Mouse (Mus musculus) myocyte (in vitro differentiated cells): ENCODE measurements at regions not wholly inside any gene's neighbourhood (a gene's known extent, or its start where the extent isn't known, plus 50 kb on each side); places are given as distances from the start of the nearest gene placed in this dataset.
"Not testable (repeated sequence)": the region's sequence is repeated elsewhere in the genome, so short reads cannot be mapped to it uniquely, and the experiment has no call there.

Experiments
- H3K27me3 ChIP-seq: one replicate; pipeline ENCODE4 v1.6.1; 2011; ENCODE audit not compliant: control insufficient read depth, insufficient read depth, insufficient read length
- H3K36me3 ChIP-seq: one replicate; pipeline ENCODE4 v1.6.1; 2011; ENCODE audit not compliant: control insufficient read depth, insufficient read depth
- H3K4me2 ChIP-seq: one replicate; pipeline ENCODE4 v1.6.1; 2011; ENCODE audit warnings: low read depth, control low read depth
- H3K4me3 ChIP-seq: one replicate; pipeline ENCODE4 v1.5.1; 2011; ENCODE audit warnings: mild to moderate bottlenecking, control low read depth, moderate library complexity
- H3K79me2 ChIP-seq: one replicate; pipeline ENCODE4 v1.6.1; 2011; ENCODE audit not compliant: control insufficient read depth, insufficient read depth
- H3ac ChIP-seq: one replicate; pipeline ENCODE4 v1.6.1; 2011; ENCODE audit not compliant: control insufficient read depth, insufficient read length
- CEBPB ChIP-seq: IDR thresholded peaks from 2 replicates; pipeline ENCODE4 v1.6.1; 2011; ENCODE audit warnings: mild to moderate bottlenecking, moderate library complexity; ENCODE audit not compliant: poor library complexity, insufficient read depth, severe bottlenecking
- E2F4 ChIP-seq: IDR thresholded peaks from one replicate; pipeline ENCODE4 v1.6.1; 2011; ENCODE audit warnings: mild to moderate bottlenecking, control low read depth, moderate library complexity; ENCODE audit not compliant: insufficient read depth
- MAX ChIP-seq: IDR thresholded peaks from one replicate; pipeline ENCODE4 v1.6.1; 2011; ENCODE audit warnings: low read depth, mild to moderate bottlenecking, control low read depth
- MYOD1 ChIP-seq, 3 experiments: IDR thresholded peaks; one replicate each; pipeline ENCODE4 v1.6.1; 2011; ENCODE audit warnings: control low read depth in 2 of 3, low read depth in 2 of 3, mild to moderate bottlenecking in 2 of 3, moderate library complexity in 1 of 3; ENCODE audit not compliant: insufficient read length in 2 of 3, control insufficient read depth in 1 of 3
- MYOG ChIP-seq, 3 experiments: IDR thresholded peaks; one replicate each; pipeline ENCODE4 v1.6.1; 2011; ENCODE audit warnings: control low read depth in 2 of 3, low read depth in 2 of 3, mild to moderate bottlenecking in 2 of 3; ENCODE audit not compliant: insufficient read length in 2 of 3, control insufficient read depth in 1 of 3, insufficient read depth in 1 of 3
- POLR2A ChIP-seq: IDR thresholded peaks from one replicate; pipeline ENCODE4 v1.6.1; 2011; ENCODE audit warnings: low read depth, mild to moderate bottlenecking, control low read depth, moderate library complexity; ENCODE audit not compliant: insufficient read length
- POLR2AphosphoS2 ChIP-seq: IDR thresholded peaks from one replicate; pipeline ENCODE4 v1.6.1; 2011; ENCODE audit warnings: low read depth, control low read depth; ENCODE audit not compliant: insufficient read length
- REST ChIP-seq: IDR thresholded peaks from one replicate; pipeline ENCODE4 v1.6.1; 2011; ENCODE audit warnings: mild to moderate bottlenecking, control low read depth, moderate library complexity; ENCODE audit not compliant: insufficient read depth, insufficient read length
- SRF ChIP-seq: IDR thresholded peaks from one replicate; pipeline ENCODE4 v1.6.1; 2011; ENCODE audit warnings: low read depth; ENCODE audit not compliant: control insufficient read depth, insufficient read length
- TCF12 ChIP-seq: IDR thresholded peaks from one replicate; pipeline ENCODE4 v1.6.1; 2011; ENCODE audit warnings: mild to moderate bottlenecking, control low read depth; ENCODE audit not compliant: poor library complexity, insufficient read depth, severe bottlenecking
- TCF3 ChIP-seq: IDR thresholded peaks from one replicate; pipeline ENCODE4 v1.6.1; 2011; ENCODE audit warnings: low read depth, control low read depth; ENCODE audit not compliant: insufficient read length
- USF1 ChIP-seq: IDR thresholded peaks from one replicate; pipeline ENCODE4 v1.6.1; 2011; ENCODE audit warnings: low read depth, mild to moderate bottlenecking, control low read depth, moderate library complexity

DNA sequence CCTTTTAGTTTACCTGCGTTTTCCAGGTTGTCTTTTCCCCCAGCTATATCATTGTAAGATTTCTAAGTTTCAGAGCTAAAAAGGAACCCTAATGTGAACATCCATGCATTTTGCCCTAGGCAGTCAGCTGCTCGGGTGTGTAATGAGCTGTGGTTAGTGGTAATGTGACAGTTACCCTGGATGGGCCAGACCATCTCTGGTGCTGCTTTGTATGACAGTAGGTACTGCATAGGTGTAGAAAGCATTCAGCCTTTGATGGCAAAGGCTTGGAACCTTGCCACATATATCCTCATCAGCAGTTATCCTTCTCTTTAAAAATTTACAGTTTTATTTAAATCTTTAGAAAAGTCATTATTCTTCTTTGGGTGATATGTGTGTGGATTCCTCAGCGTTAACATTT is 222.5 kb downstream of the Dact1 start:
- TF ChIP-seq MYOD1 (IDR thresholded peaks at IDR 0.05; ENCODE audit: control insufficient read depth in 1 of 3, insufficient read length in 2 of 3, low read depth in 2 of 3), result peak in 1 of 3 experiments; percentile 33
- TF ChIP-seq TCF12, result no peak
- no peak overlapping the region for H3K4me2 ChIP-seq
- no peaks in the 10 kb centered on the region for H3K36me3 ChIP-seq
- H3K4me3 ChIP-seq, result no peak overlapping the region
- H3K79me2 ChIP-seq, result no peaks in the 10 kb centered on the region
- no peaks in the 10 kb centered on the region for H3K27me3 ChIP-seq
- no peak overlapping the region for H3ac ChIP-seq

DNA sequence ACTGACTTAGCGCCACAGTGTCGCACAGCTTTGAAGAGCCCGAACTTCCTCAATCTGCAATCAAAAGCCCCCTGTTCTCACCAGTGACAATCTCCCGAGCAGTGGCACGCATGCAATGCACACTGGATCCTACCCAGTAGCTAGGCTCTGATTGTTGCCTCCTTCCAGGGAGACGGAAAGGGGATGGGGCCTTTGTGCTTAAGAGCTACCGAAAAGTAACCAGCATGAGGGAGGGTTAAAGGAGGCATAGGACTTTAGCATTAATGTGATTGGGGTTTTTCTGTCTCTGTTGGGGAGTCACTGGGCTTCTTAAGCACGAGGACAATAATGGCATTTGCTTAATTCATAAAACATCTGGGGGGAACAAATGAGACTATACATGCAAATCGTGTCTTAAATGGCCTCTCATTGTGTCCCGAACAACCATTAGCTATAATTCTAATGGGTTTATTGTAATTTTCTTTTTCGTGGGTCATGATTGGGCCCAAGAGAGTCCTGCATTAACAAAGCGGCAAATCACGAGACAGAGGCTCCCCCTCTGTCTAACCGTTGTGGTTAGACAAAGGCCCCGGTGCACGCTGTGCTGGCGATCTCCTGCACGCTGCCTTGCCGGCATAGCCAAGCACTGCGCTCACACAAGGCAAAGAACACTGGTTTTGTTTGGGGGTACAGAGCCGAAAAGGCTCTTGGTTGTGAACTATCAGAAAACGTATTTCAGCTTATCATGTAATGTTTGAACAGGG is 223.2 kb downstream of the Dact1 start:
- no peak overlapping the region for H3K4me2 ChIP-seq
- TF ChIP-seq POLR2AphosphoS2 (no peak), E2F4 (no peak), POLR2A (no peak), CEBPB (no peak), TCF3 (no peak), USF1 (no peak), REST (no peak), SRF (no peak), TCF12 (no peak), MAX (no peak), MYOG (IDR thresholded peaks at IDR 0.05; ENCODE audit: control insufficient read depth in 1 of 3, insufficient read depth in 1 of 3, insufficient read length in 2 of 3, low read depth in 2 of 3) (no peak)
- H3K79me2 ChIP-seq, result no peaks in the 10 kb centered on the region
- H3ac ChIP-seq, result no peak overlapping the region
- no peaks in the 10 kb centered on the region for H3K36me3 ChIP-seq
- no peak overlapping the region for H3K4me3 ChIP-seq
- no peaks in the 10 kb centered on the region for H3K27me3 ChIP-seq

DNA sequence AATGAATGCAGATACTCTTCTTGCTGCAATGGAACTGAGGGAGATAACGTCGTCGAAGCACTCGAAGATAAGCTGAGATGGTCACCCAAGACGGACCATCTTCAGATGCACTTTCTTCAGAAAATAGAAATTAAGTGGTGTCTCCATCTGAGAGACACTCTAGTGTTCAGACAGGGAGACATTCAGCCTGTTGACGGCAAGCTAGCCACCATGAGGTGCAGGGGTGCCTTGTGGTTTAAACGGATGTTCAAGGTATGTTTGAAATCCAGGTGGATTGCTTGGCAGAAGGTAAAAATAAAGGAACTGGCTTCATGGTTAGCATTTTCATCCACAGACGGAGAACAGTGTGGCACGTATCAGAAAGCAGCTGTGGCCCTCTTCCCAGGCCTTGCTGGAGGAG is 224.0 kb downstream of the Dact1 start:
- no peak for TF ChIP-seq USF1
- no peak for TF ChIP-seq POLR2AphosphoS2
- Histone ChIP-seq H3K27me3 (no peaks in the 10 kb centered on the region), H3K4me3 (no peak overlapping the region), H3K79me2 (no peaks in the 10 kb centered on the region), H3K36me3 (no peaks in the 10 kb centered on the region), H3ac (no peak overlapping the region), H3K4me2 (no peak overlapping the region)

DNA sequence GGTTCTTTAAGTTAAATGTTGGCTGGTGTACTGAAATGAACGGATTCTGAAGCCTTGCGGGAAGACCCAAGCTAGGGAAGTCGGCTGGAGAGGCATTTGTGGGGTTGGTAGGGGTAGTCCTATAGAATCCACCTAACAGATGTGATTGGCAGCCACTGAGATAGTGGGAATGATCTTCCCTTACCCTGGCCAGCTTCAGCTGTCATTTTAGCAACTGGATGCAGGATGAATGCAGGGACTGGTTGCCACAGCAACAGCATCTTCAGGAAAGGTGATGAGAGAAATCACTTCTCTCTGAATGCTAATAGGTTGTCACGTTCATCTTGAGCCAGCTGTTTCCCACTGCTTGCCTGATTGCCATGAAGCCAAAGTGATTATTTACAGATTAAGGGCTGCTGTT is 224.5 kb downstream of the Dact1 start:
- no peak overlapping the region for H3ac ChIP-seq
- H3K4me2 ChIP-seq, result no peak overlapping the region
- no peaks in the 10 kb centered on the region for H3K36me3 ChIP-seq

DNA sequence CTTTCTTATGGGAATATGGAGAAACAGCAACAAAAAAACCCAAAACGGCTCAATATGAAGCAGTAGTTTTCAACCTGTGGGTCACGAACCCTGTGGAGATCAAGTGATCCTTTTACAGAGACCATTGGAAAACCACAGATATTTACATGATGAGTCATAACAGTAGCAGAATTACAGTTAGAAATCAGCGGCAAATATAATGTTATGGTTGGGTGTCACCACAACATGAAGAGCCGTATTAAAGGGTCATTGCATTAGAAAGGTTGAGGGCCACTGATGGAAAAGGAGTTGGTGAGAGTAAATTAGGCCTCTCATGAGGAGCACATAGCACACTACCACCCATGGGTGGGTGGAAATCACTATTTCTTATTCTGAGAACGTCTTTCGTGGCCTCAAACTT is 225.6 kb downstream of the Dact1 start:
- Histone ChIP-seq H3K27me3 (no peaks in the 10 kb centered on the region), H3ac (no peak overlapping the region), H3K4me3 (no peak overlapping the region), H3K36me3 (no peaks in the 10 kb centered on the region), H3K4me2 (no peak overlapping the region), H3K79me2 (no peaks in the 10 kb centered on the region)
- TF ChIP-seq POLR2AphosphoS2 (no peak), MYOG (IDR thresholded peaks at IDR 0.05; ENCODE audit: control insufficient read depth in 1 of 3, insufficient read depth in 1 of 3, insufficient read length in 2 of 3, low read depth in 2 of 3) (no peak), REST (no peak), POLR2A (no peak), TCF3 (no peak), TCF12 (no peak), SRF (no peak), E2F4 (no peak), USF1 (no peak), MAX (no peak), MYOD1 (IDR thresholded peaks at IDR 0.05; ENCODE audit: control insufficient read depth in 1 of 3, insufficient read length in 2 of 3, low read depth in 2 of 3) (no peak), CEBPB (no peak)

More for the DNA sequence above, 224.5 kb downstream of the Dact1 start:
- no peaks in the 10 kb centered on the region for H3K27me3 ChIP-seq
- H3K79me2 ChIP-seq, result no peaks in the 10 kb centered on the region
- no peak overlapping the region for H3K4me3 ChIP-seq
- no peak for TF ChIP-seq CEBPB
- no peak for TF ChIP-seq POLR2A
- TF ChIP-seq MYOG (IDR thresholded peaks at IDR 0.05; ENCODE audit: control insufficient read depth in 1 of 3, insufficient read depth in 1 of 3, insufficient read length in 2 of 3, low read depth in 2 of 3), result no peak
- TF ChIP-seq E2F4, result no peak
- no peak for TF ChIP-seq POLR2AphosphoS2
- TF ChIP-seq MAX, result no peak
- TF ChIP-seq TCF3, result no peak
- no peak for TF ChIP-seq TCF12
- no peak for TF ChIP-seq REST
- TF ChIP-seq SRF, result no peak
- TF ChIP-seq MYOD1 (IDR thresholded peaks at IDR 0.05; ENCODE audit: control insufficient read depth in 1 of 3, insufficient read length in 2 of 3, low read depth in 2 of 3), result no peak
- no peak for TF ChIP-seq USF1

DNA sequence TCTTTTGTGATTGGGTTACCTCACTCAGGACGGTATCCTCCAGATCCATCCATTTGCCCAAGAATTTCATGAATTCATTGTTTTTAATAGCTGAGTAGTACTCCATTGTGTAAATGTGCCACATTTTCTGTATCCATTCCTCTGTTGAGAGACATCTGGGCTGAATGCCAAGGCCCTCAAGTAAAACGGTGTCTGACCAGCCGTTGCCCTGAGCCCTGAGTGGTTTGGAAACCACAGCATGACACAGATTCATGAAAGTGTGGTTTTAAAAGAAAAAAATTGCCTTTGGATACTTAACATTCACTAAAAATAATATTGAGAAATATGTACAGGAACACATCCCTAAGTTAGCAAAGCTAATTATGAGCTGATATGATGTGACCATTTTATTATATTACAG is 226.1 kb downstream of the Dact1 start:
- H3K36me3 ChIP-seq, H3K4me2 ChIP-seq, H3K4me3 ChIP-seq, H3K27me3 ChIP-seq, H3ac ChIP-seq, H3K79me2 ChIP-seq: not testable (repeated sequence)
